Mouse (Mus musculus): Measurements from ENCODE around the gene Gm26620.

GRCm38 (mm10) chr1:170857369-170857768, 27.5 kb upstream of the Gm26620 start:
- TF ChIP-seq EP300 (IDR thresholded peaks at IDR 0.05; ENCODE audit: low read length): no peak
- no peak for TF ChIP-seq POLR2A (IDR thresholded peaks at IDR 0.05; ENCODE audit: low read depth, low read length)
- TF ChIP-seq ZNF384 (IDR thresholded peaks at IDR 0.05; ENCODE audit: low read depth, low read length): no peak
- no peak for TF ChIP-seq CTCF (conservative IDR thresholded peaks at IDR 0.05 in 1 of 2, IDR thresholded peaks at IDR 0.05 in 1 of 2; ENCODE audit: low read depth in 2 of 2, low read length in 2 of 2)
- TF ChIP-seq SMC3 (IDR thresholded peaks at IDR 0.05; ENCODE audit: low read depth, low read length): no peak
- no peak for TF ChIP-seq MEF2A (IDR thresholded peaks at IDR 0.05; ENCODE audit: borderline replicate concordance, low read depth, low read length)
- no peak for TF ChIP-seq POLR2AphosphoS2 (IDR thresholded peaks at IDR 0.05; ENCODE audit: low read depth, low read length)
- TF ChIP-seq NRF1 (IDR thresholded peaks at IDR 0.05; ENCODE audit: low read depth, low read length): no peak
- TF ChIP-seq JUND (conservative IDR thresholded peaks at IDR 0.05; ENCODE audit: low read depth, low read length): no peak
- TF ChIP-seq TCF12 (IDR thresholded peaks at IDR 0.05; ENCODE audit: low read depth, low read length): no peak
- TF ChIP-seq HCFC1 (IDR thresholded peaks at IDR 0.05; ENCODE audit: low read depth, low read length): no peak
- TF ChIP-seq RCOR1 (conservative IDR thresholded peaks at IDR 0.05; ENCODE audit: low read depth, low read length): no peak

All from CH12.LX (cell line).